Comparison of ENCODE assay signal across 25 mouse cellular contexts in the genomic region with DNA sequence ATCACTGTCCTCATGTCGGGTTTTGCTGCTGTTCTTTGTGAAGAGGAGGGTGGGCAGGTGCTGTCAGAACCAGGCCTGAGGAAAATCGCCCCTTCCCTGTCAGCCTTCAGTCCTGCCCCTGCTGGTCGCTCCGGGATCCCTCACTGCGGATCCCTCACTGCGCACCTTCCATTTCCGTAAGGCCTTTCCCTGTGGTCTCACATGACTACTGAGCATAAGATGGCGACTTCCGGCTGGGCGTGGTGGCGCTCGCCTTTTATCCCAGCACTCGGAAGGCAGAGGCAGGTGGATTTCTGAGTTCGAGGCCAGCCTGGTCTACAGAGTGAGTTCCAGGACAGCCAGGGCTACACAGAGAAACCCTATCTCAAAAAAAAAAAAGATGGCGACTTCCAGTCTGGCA.
"Had no signal": no experiment of that assay in that cellular context is flagged by ENCODE, and none has a peak within 500 bp of the region (broad histone marks: within the 10 kb centered on the region; RNA-seq: fewer than 3 reads in every experiment).

No protein-coding gene starts in this region.

- H3K27me3 ChIP-seq: heart, embryonic 13.5 days; heart, embryonic 15.5 days; hindbrain, embryonic 13.5 days; hindbrain, embryonic 15.5 days; kidney, embryonic 15.5 days; limb, embryonic 13.5 days; limb, embryonic 15.5 days; liver, embryonic 12.5 days had no signal

- ATAC-seq: hindbrain, postnatal 0 days; intestine, embryonic 16.5 days; liver, embryonic 12.5 days had no signal

- H3K27ac ChIP-seq: heart, embryonic 13.5 days; heart, embryonic 15.5 days; hindbrain, embryonic 13.5 days; hindbrain, embryonic 15.5 days; hindbrain, postnatal 0 days; kidney, embryonic 15.5 days; kidney, postnatal 0 days; layer of hippocampus, adult 2 months; limb, embryonic 13.5 days; limb, embryonic 15.5 days; liver, embryonic 12.5 days; liver, embryonic 14.5 days had no signal

- H3K4me1 ChIP-seq: limb, embryonic 13.5 days; limb, embryonic 15.5 days; liver, embryonic 12.5 days had no signal

- H3K9me3 ChIP-seq: heart, embryonic 13.5 days; heart, embryonic 15.5 days; hindbrain, embryonic 13.5 days; hindbrain, embryonic 15.5 days; kidney, embryonic 15.5 days; limb, embryonic 13.5 days; limb, embryonic 15.5 days; liver, embryonic 12.5 days had no signal

- H3K36me3 ChIP-seq: heart, embryonic 13.5 days; heart, embryonic 15.5 days; hindbrain, embryonic 13.5 days; hindbrain, embryonic 15.5 days; kidney, embryonic 15.5 days; limb, embryonic 13.5 days; limb, embryonic 15.5 days; liver, embryonic 12.5 days had no signal

- DNase-seq: gastrocnemius, postnatal 14 days; gastrocnemius, postnatal 36 days; heart, adult 18-20 months; heart, postnatal 14 days; heart, postnatal 36 days; kidney, adult 11 months; kidney, adult 8-10 months; kidney, postnatal 14 days; kidney, postnatal 36 days; layer of hippocampus, postnatal 36 days; left cerebral cortex, postnatal 4 days had no signal

- H3K4me3 ChIP-seq: heart, embryonic 13.5 days; heart, embryonic 15.5 days; hindbrain, embryonic 13.5 days; hindbrain, embryonic 15.5 days; kidney, embryonic 15.5 days; layer of hippocampus, adult 2 months; limb, embryonic 13.5 days; limb, embryonic 15.5 days; liver, embryonic 12.5 days had no signal

- H3K4me2 ChIP-seq: heart, embryonic 11.5 days; heart, embryonic 13.5 days; heart, embryonic 15.5 days; hindbrain, embryonic 13.5 days; hindbrain, embryonic 15.5 days; kidney, embryonic 15.5 days; limb, embryonic 13.5 days; limb, embryonic 15.5 days; liver, embryonic 12.5 days had no signal

- H3K9ac ChIP-seq: heart, embryonic 13.5 days; heart, embryonic 15.5 days; hindbrain, embryonic 13.5 days; hindbrain, embryonic 15.5 days; kidney, embryonic 15.5 days; limb, embryonic 13.5 days; limb, embryonic 15.5 days; liver, embryonic 12.5 days; liver, embryonic 14.5 days had no signal
